Mouse (Mus musculus) lung, adult 2 months (tissue): ENCODE measurements around the gene Pipox.

ENCODE experiments used
- CTCF ChIP-seq: fragments of 200-500 bp; IDR thresholded peaks from 2 replicates; pipeline ENCODE4 v1.5.1; 2011; ENCODE audit warnings: mild to moderate bottlenecking, low read length, control low read depth; ENCODE audit not compliant: insufficient read depth
- POLR2A ChIP-seq: fragments of 200-500 bp; IDR thresholded peaks from 2 replicates; pipeline ENCODE4 v1.6.1; 2011; ENCODE audit warnings: low read depth, mild to moderate bottlenecking, control low read depth, low read length, borderline replicate concordance; ENCODE audit errors: extremely low read depth

- no peak for TF ChIP-seq CTCF
- no peak for TF ChIP-seq POLR2A
These were observed 29.1 kb downstream of the Pipox start for GRCm38 (mm10) chr11:77864771-77865170.
